Mouse (Mus musculus) thymus, adult 2 months (tissue): ENCODE results near the gene Zswim4. TPM values are rescaled to one million over a fixed set of nuclear protein-coding genes. Genes with fewer than 3 reads are reported as not detected.

Experiments used
- DNase-seq: peaks from one replicate; pipeline ENCODE4 v3.0.0; 2021
- H3K27ac ChIP-seq: fragments of 200-500 bp; 2 replicates; pipeline ENCODE4 v1.5.1; 2012; ENCODE audit warnings: low read length, control low read depth; ENCODE audit not compliant: control insufficient read depth, insufficient read depth
- H3K27me3 ChIP-seq: fragments of 200-500 bp; 2 replicates; pipeline ENCODE4 v1.6.1; 2012; ENCODE audit warnings: mild to moderate bottlenecking, low read length, moderate library complexity, mixed read lengths; ENCODE audit not compliant: control insufficient read depth, insufficient read depth
- H3K36me3 ChIP-seq: fragments of 200-500 bp; 2 replicates; pipeline ENCODE4 v1.6.1; 2012; ENCODE audit warnings: mild to moderate bottlenecking, low read length, moderate library complexity; ENCODE audit not compliant: control insufficient read depth, insufficient read depth
- H3K4me1 ChIP-seq: fragments of 200-500 bp; replicated peaks from 2 replicates; pipeline ENCODE4 v1.6.1; 2012; ENCODE audit warnings: low read length; ENCODE audit not compliant: control insufficient read depth, insufficient read depth
- H3K4me3 ChIP-seq: fragments of 200-500 bp; 2 replicates; pipeline ENCODE4 v1.5.1; 2012; ENCODE audit warnings: mild to moderate bottlenecking, low read length, control low read depth, moderate library complexity; ENCODE audit not compliant: control insufficient read depth, insufficient read depth
- CTCF ChIP-seq: fragments of 200-500 bp; IDR thresholded peaks from 2 replicates; pipeline ENCODE4 v1.5.1; 2012; ENCODE audit warnings: mild to moderate bottlenecking, control low read depth, low read length, moderate library complexity, borderline replicate concordance; ENCODE audit not compliant: control insufficient read depth, poor library complexity, insufficient read depth; ENCODE audit errors: extremely low read depth
- POLR2A ChIP-seq: fragments of 200-500 bp; IDR thresholded peaks from 2 replicates; pipeline ENCODE4 v1.6.1; 2012; ENCODE audit warnings: mild to moderate bottlenecking, low read length, control low read depth, moderate library complexity; ENCODE audit not compliant: control insufficient read depth, poor library complexity, insufficient read depth; ENCODE audit errors: extremely low read depth
- WGBS: fragments of 180-500 bp; shearing (Covaris S2); methylation state at CpG from one replicate; pipeline ENCODE4 v1.1.7; 2018; 5-methylcytosine and 5-hydroxymethylcytosine counted together
- polyA plus RNA-seq: library from polyadenylated mRNA; depleted of rRNA; stranded (reverse); fragments of >200 nt; gene quantifications from 2 replicates; pipeline ENCODE4 v1.2.3, GENCODE M21; 2012

The Zswim4 gene
- polyA plus RNA-seq, 1 experiment, result 53.0 TPM

DNA sequence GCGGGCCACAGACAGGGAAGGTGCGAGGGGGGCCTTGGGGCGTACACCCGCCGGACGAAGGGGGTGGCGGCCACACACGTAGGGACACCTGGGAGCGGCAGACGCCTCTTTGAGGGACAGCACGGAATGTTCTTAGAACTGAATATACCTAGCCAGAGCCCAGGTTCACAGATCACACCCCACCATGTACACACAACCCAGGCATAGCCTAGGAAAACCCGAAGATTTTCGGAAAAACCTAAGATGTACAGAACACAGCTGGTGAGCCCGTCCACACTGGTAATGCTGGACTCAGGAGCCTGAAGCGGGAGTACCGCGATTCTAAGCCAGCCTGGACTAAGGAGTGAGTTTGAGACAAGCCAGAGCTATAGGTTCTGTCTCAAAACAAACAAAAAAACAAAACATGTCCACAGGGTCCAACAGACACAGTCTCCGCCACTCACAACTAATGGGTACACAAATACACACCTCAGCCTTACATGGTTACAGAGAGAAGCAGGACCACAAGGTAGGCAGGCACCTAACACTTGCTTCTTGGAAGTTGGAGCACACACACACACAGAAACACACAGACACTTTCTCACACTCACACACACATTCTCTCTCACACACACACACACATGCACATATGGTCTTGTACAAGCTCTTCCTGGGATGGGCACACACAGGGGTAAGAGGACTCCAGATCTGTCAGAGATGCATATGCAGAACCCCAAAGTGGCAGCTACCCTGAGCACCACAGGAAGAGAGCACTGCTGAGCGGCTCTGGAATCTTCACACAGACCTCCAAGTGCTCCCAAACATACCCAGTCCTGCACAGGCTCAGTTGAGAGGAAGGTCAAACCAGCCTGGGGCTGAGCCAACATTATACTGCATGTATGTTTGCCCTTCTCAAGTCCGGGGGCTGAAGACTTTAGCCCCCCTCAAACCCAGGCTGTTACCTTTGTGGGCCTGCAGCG is 52.5 kb downstream of the Zswim4 start:
- Histone ChIP-seq H3K27ac (peak overlapping the region; percentile 96), H3K4me3 (peak overlapping the region; percentile 54), H3K27me3 (no peaks in the 10 kb centered on the region), H3K36me3 (no peaks in the 10 kb centered on the region), H3K4me1 (peaks cover 36% of the 10 kb centered on the region)
- no peak for TF ChIP-seq CTCF
- TF ChIP-seq POLR2A, result no peak
- no peak for DNase-seq
- WGBS, result 22% methylated on average over 21 of the region's 21 CpGs

DNA sequence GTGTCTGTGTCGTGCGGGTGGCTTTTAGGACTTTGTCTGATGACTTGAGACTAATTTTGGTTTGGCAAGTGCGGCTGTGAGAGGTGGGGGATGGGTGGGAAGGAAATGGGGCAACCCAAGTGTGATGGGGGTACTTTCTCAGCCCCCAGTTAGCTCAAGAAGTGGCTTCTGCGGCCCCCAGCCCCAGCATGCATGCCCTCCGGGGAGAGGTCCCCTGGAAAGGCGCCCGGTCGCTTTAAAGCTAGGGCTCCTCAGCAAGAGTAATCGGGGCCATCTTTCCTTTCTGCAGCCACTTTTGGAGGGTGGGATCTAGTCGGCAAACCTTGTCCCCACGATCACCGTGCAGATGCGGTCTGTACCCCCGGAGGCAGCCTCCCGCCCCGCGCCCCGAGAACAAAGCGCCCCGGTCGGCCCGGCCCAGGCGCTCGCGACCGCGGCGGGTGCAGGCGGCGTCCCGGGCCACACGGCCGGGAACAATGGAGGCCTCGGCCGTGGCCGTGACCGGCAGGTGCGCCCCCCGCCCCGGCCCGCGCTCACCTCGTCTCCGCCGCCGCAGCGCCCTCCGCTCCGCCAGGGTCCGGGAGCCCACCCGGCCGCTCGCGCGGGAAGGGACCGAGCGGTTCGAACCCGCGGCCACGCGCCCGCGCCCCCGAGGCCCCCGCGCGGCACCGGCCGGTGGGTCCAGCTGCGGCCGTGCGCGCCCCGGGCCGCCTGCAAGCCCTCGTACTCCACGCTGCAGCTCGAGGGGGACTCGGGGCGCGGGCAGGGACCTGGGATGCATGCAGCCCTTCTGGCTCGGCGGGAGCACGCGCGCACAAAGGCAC is 53.4 kb downstream of the Zswim4 start:
- peak; percentile 70 for DNase-seq
- peak overlapping the region; percentile 96 for H3K27ac ChIP-seq
- under 1% methylated on average over 85 of the region's 87 CpGs for WGBS
- peak overlapping the region; percentile 54 for H3K4me3 ChIP-seq
- H3K36me3 ChIP-seq, result no peaks in the 10 kb centered on the region
- no peak for TF ChIP-seq CTCF
- TF ChIP-seq POLR2A, result 0 out of 2 replicates have a peak, but pooled peaks have one; percentile 25
- H3K4me1 ChIP-seq, result peaks cover 40% of the 10 kb centered on the region
- no peaks in the 10 kb centered on the region for H3K27me3 ChIP-seq

DNA sequence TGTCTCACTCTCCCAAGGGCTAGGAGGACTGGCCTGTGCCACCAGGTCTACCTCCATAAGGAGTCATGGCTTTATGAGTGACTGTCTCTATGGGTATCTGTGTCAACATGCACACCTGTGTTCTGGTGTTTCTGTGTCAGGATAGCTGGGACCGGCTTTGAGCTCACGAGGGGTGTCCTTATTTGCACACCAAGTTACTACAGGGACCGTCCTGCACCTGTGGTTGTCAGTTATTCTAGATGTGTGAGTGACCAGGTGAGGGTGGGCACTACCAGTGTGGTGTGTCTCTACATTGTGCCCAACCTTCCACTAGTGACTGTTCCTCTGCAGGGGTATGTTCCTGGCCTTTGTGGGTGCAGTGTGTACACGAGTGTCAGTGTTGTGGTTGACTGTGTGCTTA is 54.0 kb downstream of the Zswim4 start:
- WGBS, result 8% methylated on average over 4 of the region's 4 CpGs
- Histone ChIP-seq H3K27me3 (no peaks in the 10 kb centered on the region), H3K4me1 (peaks cover 47% of the 10 kb centered on the region), H3K4me3 (peak overlapping the region; percentile 54), H3K27ac (peak overlapping the region; percentile 96), H3K36me3 (no peaks in the 10 kb centered on the region)
- TF ChIP-seq CTCF (no peak), POLR2A (no peak)
- DNase-seq, result no peak

GRCm38 (mm10) chr8:84180530-84181190 is 56.2 kb downstream of the Zswim4 start:
- H3K36me3 ChIP-seq, result no peaks in the 10 kb centered on the region
- DNase-seq, result peak; percentile 76
- peaks cover 58% of the 10 kb centered on the region for H3K4me1 ChIP-seq
- no peaks in the 10 kb centered on the region for H3K27me3 ChIP-seq
- peak; percentile 55; the same call in 1 of the 2 replicates for TF ChIP-seq POLR2A
- TF ChIP-seq CTCF, result no peak
- peak overlapping the region; percentile 16 for H3K4me3 ChIP-seq
- WGBS, result 15% methylated on average over 16 of the region's 16 CpGs
- peak overlapping the region; percentile 13; the same call in 1 of the 2 replicates for H3K27ac ChIP-seq

DNA sequence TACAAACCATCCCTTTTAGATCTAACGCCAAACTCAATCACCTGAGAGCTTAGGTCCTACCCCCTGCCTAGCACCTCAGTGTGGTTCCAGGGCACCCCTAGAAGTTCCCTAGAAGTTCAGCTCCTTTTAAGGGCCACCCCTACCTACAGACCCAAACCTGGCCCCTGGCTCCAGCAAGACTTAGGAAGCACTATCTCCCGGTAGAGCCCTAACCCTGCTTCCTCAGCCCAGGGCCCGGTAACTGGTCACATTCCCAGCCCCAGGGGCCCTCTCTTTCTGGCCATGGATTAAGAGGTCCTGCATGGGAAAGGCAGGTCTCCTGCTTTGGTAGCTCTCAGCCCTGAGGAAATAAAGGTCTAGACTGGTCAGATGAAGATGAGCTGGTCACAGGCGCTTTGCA is 56.9 kb downstream of the Zswim4 start:
- Histone ChIP-seq H3K36me3 (no peaks in the 10 kb centered on the region), H3K27me3 (no peaks in the 10 kb centered on the region), H3K27ac (no peak overlapping the region), H3K4me1 (peaks cover 62% of the 10 kb centered on the region), H3K4me3 (no peak overlapping the region)
- WGBS, result 81% methylated on average over 4 of the region's 4 CpGs
- DNase-seq, result no peak
- TF ChIP-seq POLR2A (no peak), CTCF (no peak)

GRCm38 (mm10) chr8:84178592-84178991 is 58.3 kb downstream of the Zswim4 start:
- Histone ChIP-seq H3K36me3 (no peaks in the 10 kb centered on the region), H3K27me3 (no peaks in the 10 kb centered on the region), H3K4me3 (no peak overlapping the region), H3K27ac (peak overlapping the region; percentile 7; the same call in 1 of the 2 replicates), H3K4me1 (peaks cover 52% of the 10 kb centered on the region)
- TF ChIP-seq CTCF, result no peak
- no peak for TF ChIP-seq POLR2A
- 96% methylated on average over 8 of the region's 8 CpGs for WGBS
- DNase-seq, result no peak
